Mouse (Mus musculus) gastrocnemius, adult 2 months (tissue): Measurements from ENCODE around the gene Pom121l2. TPM values are rescaled to one million over a fixed set of nuclear protein-coding genes. Genes with fewer than 3 reads are reported as not detected.

Experiments
- DNase-seq: peaks from one replicate; pipeline ENCODE4 v3.0.0; 2022
- H3K27ac ChIP-seq: fragments of 200-600 bp; 2 replicates; pipeline ENCODE4 v1.8.1; 2022; ENCODE audit warnings: mild to moderate bottlenecking
- H3K4me3 ChIP-seq: fragments of 200-600 bp; 2 replicates; pipeline ENCODE4 v1.8.1; 2022; ENCODE audit warnings: mild to moderate bottlenecking, moderate library complexity
- CTCF ChIP-seq: fragments of 200-600 bp; IDR thresholded peaks from 2 replicates; pipeline ENCODE4 v1.8.1; 2022; ENCODE audit warnings: antibody characterized with exemption, mild to moderate bottlenecking, moderate library complexity
- intact Hi-C: fragments of 180-260 bp; cut with DNase I; formaldehyde crosslinking; loops from one replicate; pipeline ENCODE4 v1.15.1; 2025
- long read RNA-seq, 2 experiments: library from polyadenylated mRNA; stranded (forward); transcript quantifications; one replicate each; pipeline ENCODE4 v2.0.0; 2021
- total RNA-seq, 2 experiments: library from RNA; stranded (reverse); gene quantifications; 2 replicates each; pipeline ENCODE4 v1.2.3; 2021

The Pom121l2 gene
- not detected for total RNA-seq
- long read RNA-seq, experiment 1 = 0 reads
- long read RNA-seq, experiment 2 = 0 reads

DNA sequence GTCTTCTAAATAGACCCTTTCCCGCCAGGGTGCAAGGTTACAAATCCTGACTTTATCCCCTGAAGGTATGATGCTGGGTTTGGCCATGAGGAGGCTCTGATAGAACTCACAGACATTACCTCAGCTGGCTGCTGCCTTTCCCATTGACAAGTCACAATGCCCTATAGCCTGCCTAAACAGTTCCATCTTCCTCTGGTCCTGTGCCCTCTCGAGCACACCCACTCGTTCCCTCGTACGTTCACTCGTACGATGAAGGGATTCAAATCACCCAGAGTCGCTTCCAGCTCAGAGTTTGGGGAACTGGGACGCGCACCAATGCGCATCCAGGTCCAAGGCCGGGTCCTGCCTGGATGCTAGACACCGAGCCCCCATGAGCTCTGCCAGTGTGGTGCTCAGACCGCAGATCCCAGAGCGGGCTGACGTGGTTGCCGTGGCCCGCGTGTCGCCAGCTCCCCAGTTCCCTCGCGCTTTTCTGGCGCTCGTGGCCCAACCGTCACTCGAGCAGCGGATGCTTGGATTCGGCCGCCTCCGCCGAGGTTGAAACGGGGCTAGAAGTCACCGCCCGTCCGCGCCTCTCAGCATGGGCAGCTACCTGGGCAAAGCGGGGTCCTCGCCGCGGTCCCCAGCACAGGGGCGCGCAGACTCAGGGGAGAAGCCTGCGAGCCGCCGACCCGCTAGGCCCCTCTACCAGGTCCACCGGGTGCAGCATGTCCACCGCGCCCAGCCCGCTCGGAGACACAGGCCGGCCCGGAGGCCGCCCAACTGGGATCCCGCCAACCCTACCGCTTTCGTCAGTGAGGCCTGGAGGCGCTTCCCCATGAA is at the start of gene Pom121l2:
Pom121l2 (plus strand) TSS at position 214 of the 822 bp plus-strand sequence.
- intact Hi-C loops = no loop called here
- TF ChIP-seq CTCF = no peak
- Histone ChIP-seq H3K27ac (peak within 1 kb of the TSS; percentile 48), H3K4me3 (peak within 1 kb of the TSS; percentile 80)
- DNase-seq = peak; percentile 73

DNA sequence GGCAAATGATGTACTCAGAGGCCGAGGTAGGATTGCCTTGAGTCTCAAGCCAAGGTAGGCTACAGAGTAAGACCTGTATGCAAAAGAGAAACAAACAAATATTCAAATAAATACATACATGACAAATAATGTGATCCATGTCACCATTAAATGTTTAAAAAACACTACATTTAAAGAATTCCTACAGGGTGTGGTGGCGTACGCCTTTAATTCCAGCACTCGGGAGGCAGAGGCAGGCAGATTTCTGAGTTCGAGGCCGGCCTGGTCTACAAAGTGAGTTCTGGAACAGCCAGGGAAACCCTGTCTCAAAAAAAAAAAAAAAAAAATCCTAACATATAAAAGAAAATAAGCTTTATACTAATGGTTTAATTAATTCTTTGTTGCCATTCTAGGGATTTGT is 49.3 kb upstream of the Pom121l2 start:
- no peak for TF ChIP-seq CTCF
- DNase-seq = no peak

DNA sequence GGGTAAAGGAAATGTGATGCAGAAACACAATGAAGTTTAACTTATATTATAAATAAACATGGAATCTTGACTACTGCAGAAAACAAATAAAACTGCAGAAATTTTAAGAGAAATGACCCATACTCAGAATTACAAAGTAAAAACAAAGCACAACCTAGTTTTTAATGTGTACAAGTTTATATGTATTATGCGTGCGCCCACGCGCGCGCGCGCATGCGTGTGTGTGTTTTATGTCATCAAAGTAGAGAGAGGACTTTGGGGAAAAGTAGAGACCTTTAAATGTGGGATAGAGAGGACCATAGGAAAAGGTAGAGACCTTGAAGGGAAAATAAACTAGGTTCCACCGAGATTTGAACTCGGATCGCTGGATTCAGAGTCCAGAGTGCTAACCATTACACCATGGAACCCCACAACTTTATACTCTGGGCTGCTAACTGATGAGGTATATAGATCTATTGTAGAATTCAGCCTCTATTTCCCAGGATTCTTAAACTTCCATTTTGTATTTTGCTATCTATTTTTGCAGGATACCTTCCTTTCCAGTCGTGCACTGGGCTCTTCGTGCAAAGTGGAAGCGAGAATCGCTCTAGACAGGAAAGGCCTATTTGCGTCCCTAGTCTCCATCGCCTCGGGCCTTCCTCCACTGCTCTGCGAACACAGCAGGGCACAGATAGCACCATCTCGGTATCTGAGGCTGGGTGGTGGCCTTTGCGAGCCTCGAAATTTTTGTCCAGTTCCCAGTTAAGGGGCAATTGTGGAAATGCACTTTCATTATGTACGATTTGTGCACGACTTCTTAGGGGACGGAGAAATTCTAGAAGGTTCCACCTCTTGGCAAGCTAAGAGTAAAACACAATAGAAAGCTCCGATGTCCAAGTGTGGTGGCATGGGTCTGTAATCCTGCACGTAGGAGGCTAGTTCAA is 47.1 kb upstream of the Pom121l2 start:
- Histone ChIP-seq H3K4me3 (peak overlapping the region; percentile 47), H3K27ac (no peak overlapping the region)
- TF ChIP-seq CTCF = no peak
- no peak for DNase-seq
- intact Hi-C loops = no loop called here

More for the DNA sequence above, 49.3 kb upstream of the Pom121l2 start:
- intact Hi-C loops = no loop called here
- Histone ChIP-seq H3K27ac (no peak overlapping the region), H3K4me3 (no peak overlapping the region)

DNA sequence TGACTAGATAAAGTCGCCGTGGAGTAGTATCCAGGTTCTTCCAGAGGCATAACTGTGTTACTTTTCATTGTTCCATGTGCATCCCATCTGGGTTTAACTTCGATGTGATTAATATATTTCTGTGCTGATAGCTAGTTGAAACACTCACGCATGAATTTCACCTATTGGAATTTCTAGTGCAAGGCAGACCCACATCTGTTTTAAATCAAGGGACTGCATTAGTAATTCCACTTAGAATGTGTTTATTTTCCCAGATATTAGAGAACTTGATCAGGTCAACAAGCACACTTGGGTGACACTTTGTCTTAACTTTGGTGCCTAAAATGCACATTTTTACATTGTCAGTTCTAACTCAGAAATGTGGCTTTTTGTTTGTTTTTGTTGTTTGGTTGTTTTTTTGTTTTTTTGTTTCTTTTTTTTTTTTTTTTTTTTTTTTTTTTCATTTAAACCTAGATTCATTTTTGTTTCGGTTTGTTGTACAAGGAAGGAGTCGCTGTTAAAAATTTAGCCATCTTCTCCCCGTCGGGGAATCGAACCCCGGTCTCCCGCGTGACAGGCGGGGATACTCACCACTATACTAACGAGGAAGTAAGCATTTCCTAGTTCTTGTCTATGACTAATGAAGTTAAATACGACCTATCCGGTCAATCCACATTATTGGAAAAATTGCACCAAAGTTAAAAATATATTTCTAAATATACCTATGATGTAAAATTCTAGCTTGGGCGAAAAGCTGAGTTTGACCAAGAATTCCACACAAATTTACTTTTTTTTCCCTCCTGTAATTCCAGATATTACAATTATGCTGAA is 45.8 kb upstream of the Pom121l2 start:
- intact Hi-C loops = no loop called here
- Histone ChIP-seq H3K27ac (no peak overlapping the region), H3K4me3 (peak overlapping the region; percentile 36; the same call in 1 of the 2 replicates)
- peak; percentile 45 for DNase-seq
- no peak for TF ChIP-seq CTCF

DNA sequence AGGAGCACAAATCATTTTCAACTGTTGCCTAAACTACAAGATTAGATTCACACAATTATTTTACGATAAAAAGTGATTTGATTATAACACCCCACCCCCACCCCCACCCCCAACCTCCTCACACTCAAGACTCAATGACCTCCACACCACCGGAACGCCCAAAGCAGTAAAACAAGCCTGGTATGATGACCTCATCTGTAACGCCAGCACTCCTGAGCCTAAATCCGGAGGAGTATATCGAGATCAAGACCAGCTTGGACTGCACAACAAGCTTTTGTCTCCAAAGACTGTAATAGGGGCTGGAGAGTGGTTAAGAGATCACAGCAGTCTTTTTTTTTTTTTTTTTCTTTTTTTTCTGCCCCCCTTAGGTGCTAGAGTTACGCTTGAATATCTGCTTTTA is 45.2 kb upstream of the Pom121l2 start:
- no peak for TF ChIP-seq CTCF
- DNase-seq = no peak
- H3K27ac ChIP-seq = no peak overlapping the region
- intact Hi-C loops = no loop called here
- peak overlapping the region; percentile 36; the same call in 1 of the 2 replicates for H3K4me3 ChIP-seq

DNA sequence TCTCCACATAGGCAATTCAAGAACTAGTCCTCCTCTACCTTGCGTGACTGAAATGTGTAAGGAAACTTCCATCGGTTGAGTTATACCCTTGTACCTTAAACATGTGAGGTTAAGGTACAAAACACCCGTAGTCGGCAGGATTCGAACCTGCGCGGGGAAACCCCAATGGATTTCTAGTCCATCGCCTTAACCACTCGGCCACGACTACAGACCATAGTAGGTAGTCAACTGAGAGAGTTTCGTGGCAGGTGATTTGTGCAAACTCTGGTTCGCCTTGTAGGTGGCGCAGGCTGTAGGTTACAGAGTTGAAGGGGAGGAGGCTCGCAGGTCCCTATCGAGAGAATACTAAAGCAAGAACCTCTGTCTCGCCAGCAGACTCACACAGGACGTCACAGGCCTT is 44.0 kb upstream of the Pom121l2 start:
- DNase-seq = no peak
- H3K27ac ChIP-seq = no peak overlapping the region
- H3K4me3 ChIP-seq = no peak overlapping the region
- intact Hi-C loops = no loop called here
- TF ChIP-seq CTCF = no peak

DNA sequence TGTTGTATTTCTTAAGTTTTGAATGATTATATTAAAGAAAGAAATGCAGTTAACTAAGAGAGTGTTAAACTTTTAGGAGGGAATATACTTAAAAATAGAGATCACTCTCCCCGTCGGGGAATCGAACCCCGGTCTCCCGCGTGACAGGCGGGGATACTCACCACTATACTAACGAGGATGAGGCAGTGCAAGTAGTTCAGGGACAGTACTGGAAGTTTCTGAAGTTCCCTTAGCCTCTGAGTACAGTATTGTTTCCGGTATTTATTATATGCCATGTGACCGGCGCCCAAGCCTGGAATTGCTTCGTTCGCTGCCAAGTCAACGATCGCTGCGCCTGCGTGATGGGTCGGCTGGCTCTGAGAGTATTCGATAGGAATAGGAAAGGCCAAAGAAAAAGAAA is 40.8 kb upstream of the Pom121l2 start:
- peak overlapping the region; percentile 74 for H3K4me3 ChIP-seq
- DNase-seq = peak; percentile 71
- intact Hi-C loops = loop anchor here (2.0 to 10.0 kb wide), 4 partner anchors 35 to 1575 kb away; no protein-coding TSS in a partner anchor
- peak overlapping the region; percentile 54; the same call in 1 of the 2 replicates for H3K27ac ChIP-seq
- no peak for TF ChIP-seq CTCF

DNA sequence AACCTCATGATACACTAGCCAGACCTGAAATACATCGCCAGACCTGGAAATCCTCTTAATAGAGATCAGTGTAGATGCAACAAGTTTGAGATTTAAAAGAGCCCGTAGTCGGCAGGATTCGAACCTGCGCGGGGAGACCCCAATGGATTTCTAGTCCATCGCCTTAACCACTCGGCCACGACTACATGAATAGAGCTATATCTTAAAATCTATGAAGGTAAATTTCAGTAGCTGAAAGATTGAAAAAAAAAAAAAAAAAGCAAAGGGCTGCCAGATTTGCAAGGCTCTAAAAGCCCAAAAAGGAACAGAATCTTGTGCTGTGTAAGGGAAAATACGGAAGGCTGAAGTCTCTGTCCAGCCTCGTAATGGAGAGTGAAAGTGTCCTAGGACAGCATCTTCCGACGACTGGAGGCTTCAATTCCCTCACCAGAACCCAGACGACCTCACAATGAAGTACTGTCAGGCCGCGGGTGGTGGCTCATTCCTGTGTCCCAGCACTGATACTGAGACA is 40.1 kb upstream of the Pom121l2 start:
- peak; percentile 78 for DNase-seq
- Histone ChIP-seq H3K4me3 (peak overlapping the region; percentile 74), H3K27ac (peak overlapping the region; percentile 54; the same call in 1 of the 2 replicates)
- intact Hi-C loops = loop anchor here (2.0 to 10.0 kb wide), 4 partner anchors 34 to 1574 kb away; no protein-coding TSS in a partner anchor
- TF ChIP-seq CTCF = no peak

DNA sequence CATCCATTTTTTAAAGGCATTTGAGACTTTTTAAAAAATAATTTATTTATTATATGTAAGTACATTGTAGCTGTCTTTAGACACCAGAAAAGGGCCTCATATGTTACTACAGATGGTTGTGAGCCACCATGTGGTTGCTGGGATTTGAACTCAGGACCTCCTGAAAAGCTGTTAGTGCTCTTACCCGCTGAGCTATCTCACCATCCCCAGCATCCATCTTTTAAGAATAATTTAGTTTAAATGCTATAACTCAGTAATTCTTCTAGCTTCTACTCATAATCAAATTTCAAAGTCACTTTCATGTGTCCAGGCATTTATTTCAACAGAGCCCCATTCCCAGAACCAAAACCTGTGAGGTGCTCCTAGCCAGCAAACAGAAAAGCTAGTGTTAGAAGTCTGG is 37.4 kb upstream of the Pom121l2 start:
- Histone ChIP-seq H3K27ac (no peak overlapping the region), H3K4me3 (no peak overlapping the region)
- intact Hi-C loops = loop anchor here (2.0 to 10.0 kb wide), 4 partner anchors 79 to 1571 kb away; no protein-coding TSS in a partner anchor
- no peak for TF ChIP-seq CTCF
- DNase-seq = no peak

DNA sequence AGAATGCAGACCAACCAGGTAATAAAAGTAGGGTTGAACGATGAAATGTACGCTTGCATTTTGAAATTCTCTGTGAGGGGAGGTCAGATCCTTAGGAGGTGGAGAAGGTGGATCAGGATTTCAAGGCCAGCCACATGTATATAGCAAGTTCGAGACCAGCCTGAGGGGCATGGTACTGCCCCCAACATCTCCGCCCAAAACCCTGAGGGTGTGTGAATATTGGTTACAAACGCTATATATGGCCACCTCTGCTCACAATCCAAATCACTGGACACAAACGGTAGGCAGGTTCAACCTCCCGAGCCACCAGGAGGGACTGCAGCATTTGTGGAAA is 36.4 kb upstream of the Pom121l2 start:
- intact Hi-C loops = loop anchor here (2.0 to 10.0 kb wide), 4 partner anchors 78 to 1570 kb away; no protein-coding TSS in a partner anchor
- H3K27ac ChIP-seq = peak overlapping the region; percentile 81
- TF ChIP-seq CTCF = no peak

DNA sequence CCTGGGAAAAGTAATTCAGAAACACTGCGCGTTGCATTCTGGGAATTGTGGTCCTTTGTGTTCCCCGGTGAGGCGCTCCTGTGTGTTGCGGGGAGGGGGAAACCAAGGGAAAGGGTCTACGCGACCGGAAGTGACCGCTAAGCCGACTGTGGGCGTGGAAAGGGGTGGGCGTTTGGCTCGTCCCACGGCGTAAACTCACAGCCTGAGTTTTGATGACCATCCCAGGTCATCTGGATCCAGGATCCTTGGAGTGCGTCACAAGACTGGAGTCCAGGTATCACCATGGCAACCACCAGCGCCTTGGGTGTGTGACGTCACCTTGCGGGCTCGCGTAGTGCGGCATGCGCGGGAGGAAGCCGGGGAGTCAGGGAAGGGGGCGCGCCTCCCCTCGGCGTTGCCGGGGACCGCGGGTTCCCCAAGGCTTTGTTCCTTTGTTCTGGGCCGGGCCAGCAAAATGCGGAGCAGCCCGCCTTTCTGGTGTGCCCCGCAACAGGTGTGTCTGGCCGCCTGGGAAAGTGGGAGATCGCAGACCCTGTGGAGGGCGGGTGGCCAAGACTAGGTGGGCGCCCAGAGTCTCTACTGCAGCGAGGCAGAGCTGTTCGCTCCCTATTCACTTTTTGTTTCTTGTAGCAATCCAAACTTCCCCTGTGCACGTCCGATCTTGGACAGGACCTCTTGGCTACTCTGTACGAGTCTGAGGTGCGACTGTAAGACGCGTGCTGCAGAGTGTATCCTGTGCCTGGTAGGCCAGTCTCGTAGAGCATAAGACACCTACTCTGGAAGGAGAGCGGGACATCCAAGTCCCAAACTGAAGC is 35.9 kb upstream of the Pom121l2 start, which contains the start of gene Zfp184:
Zfp184 (plus strand) TSS at position 169 of the 815 bp plus-strand sequence.
- no peak; the same call in 1 of the 2 replicates for TF ChIP-seq CTCF
- H3K4me3 ChIP-seq = peak within 1 kb of the TSS; percentile 96
- intact Hi-C loops = loop anchor here (2.0 to 10.0 kb wide), 4 partner anchors 78 to 1570 kb away; no protein-coding TSS in a partner anchor
- DNase-seq = peak; percentile 81
- peak within 1 kb of the TSS; percentile 81 for H3K27ac ChIP-seq

More for the DNA sequence above, 36.4 kb upstream of the Pom121l2 start:
- DNase-seq = no peak
- H3K4me3 ChIP-seq = peak overlapping the region; percentile 96
